Mouse (Mus musculus) hindbrain, embryonic 10.5 days (tissue): ENCODE measurements around the gene Pde4b. TPM values are rescaled to one million over a fixed set of nuclear protein-coding genes. Genes with fewer than 3 reads are reported as not detected.

Experiments used
- DNase-seq: peaks from one replicate; pipeline ENCODE4 v3.0.0-alpha.2; 2017; ENCODE audit warnings: low spot score
- H3K27ac ChIP-seq: fragments of 300-500 bp; sonication (generic); 2 replicates; pipeline ENCODE4 v1.5.1; 2016; ENCODE audit warnings: mild to moderate bottlenecking, moderate library complexity
- H3K27me3 ChIP-seq: fragments of 300-500 bp; sonication (generic); 2 replicates; pipeline ENCODE4 v1.6.1; 2016; ENCODE audit warnings: mild to moderate bottlenecking; ENCODE audit not compliant: poor library complexity, insufficient read depth, severe bottlenecking
- H3K36me3 ChIP-seq: fragments of 300-500 bp; sonication (generic); 2 replicates; pipeline ENCODE4 v1.6.1; 2016; ENCODE audit warnings: mild to moderate bottlenecking, moderate library complexity
- H3K4me1 ChIP-seq: fragments of 300-500 bp; sonication (generic); replicated peaks from 2 replicates; pipeline ENCODE4 v1.6.1; 2016; ENCODE audit warnings: mild to moderate bottlenecking
- H3K4me3 ChIP-seq: fragments of 300-500 bp; sonication (generic); 2 replicates; pipeline ENCODE4 v1.5.1; 2016; ENCODE audit warnings: mild to moderate bottlenecking, moderate library complexity
- H3K9me3 ChIP-seq: fragments of 300-500 bp; sonication (generic); 2 replicates; pipeline ENCODE4 v1.6.1; 2016; ENCODE audit warnings: mild to moderate bottlenecking, moderate library complexity
- WGBS: fragments of 180-500 bp; shearing (Covaris S2); methylation state at CpG from one replicate; pipeline ENCODE4 v1.1.7; 2016; 5-methylcytosine and 5-hydroxymethylcytosine counted together
- polyA plus RNA-seq: library from polyadenylated mRNA; unstranded; fragments of >200 nt; fragmentation: Nextera tagmentation; extraction: Ambion mirVana; gene quantifications from 2 replicates; pipeline ENCODE4 v1.2.1, GENCODE M21; 2016

The Pde4b gene
- polyA plus RNA-seq, 1 experiment from 2014 or later = 6.7 TPM

DNA sequence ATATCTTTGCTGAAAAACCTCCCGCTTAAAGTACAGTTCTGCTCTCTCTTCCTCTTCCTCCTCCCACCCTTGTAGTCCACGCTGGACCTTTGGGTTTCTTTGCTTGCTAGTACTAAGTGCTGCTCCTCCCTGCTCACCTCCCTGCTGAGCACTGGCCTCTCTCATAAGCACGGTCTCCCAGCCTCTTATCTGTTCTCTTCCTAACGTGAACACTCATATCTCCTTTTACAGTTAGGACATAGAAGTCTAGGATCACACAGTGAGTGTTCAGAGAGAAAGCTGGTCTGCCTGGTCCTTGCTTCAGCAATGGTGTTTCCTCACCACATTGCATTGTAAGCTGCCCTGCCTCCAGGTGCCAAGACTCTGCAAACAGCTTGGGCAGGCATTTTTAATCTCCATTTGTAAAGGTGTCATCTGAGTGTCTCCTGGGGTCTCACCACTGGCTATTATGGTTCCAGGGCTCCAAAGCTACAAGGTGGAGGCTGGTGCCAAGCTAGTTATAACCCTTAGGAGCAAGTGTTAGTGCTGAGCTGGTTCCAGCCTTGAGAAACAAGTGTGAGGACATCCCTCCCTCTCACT lies 480.4 kb downstream of the Pde4b start:
- WGBS = 17% methylated on average over 4 of the region's 4 CpGs
- DNase-seq = no peak
- H3K4me1 ChIP-seq = peaks cover 60% of the 10 kb centered on the region

DNA sequence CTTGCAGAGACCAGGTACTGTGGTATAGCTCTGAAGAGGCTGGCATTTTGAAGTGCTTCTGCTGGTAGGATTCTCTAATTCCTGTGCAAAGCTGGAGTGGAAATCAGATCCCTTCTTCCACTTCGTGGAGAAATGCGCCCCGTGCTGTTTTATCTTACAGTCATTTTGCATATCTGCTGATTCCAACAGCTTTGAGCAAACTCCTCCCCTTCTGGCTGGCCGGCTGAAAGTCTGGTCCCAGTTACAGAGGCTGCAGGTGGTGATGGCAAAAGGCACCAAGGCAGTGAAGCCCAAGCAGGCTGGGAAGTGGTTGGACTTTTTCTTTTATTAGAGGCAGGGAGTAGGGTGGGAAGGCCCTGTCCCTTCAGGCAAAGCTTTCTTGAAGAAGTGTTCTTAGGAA lies 481.2 kb downstream of the Pde4b start:
- Histone ChIP-seq H3K4me3 (no peak overlapping the region), H3K4me1 (peaks cover 60% of the 10 kb centered on the region), H3K36me3 (no peaks in the 10 kb centered on the region), H3K27ac (peak overlapping the region; percentile 30; the same call in 1 of the 2 replicates), H3K9me3 (no peaks in the 10 kb centered on the region), H3K27me3 (peaks cover 17% of the 10 kb centered on the region)
- 7% methylated on average over 4 of the region's 4 CpGs for WGBS
- peak; percentile 51 for DNase-seq

More for the DNA sequence above, 480.4 kb downstream of the Pde4b start:
- H3K36me3 ChIP-seq = no peaks in the 10 kb centered on the region
- H3K4me3 ChIP-seq = no peak overlapping the region
- H3K9me3 ChIP-seq = no peaks in the 10 kb centered on the region
- H3K27me3 ChIP-seq = peaks cover 17% of the 10 kb centered on the region
- H3K27ac ChIP-seq = no peak overlapping the region

DNA sequence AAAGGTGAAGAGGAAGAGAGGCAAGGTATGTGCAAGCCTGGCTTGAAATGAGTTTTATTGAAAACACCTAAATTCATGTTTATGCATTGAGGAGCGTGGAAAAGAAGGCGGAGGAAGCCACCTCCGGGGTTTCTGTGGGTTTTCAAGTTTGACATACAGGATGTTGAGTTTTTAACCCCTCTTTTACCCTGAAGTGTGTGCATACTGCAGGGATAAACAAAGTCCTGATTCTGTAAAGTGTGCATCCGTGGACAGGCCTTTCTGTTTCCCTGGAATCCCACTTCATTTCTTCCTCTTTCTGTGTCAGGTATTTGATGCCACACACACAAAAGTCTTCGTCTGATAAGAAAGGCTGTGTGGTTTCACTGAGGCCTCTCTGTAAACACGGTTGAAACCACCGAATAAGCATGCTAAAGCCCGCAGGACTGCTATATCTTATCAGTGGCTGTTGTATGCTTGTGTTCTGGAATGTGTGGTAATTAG lies 481.8 kb downstream of the Pde4b start:
- Histone ChIP-seq H3K27me3 (peaks cover 17% of the 10 kb centered on the region), H3K27ac (peak overlapping the region; percentile 40; the same call in 1 of the 2 replicates), H3K4me1 (peaks cover 61% of the 10 kb centered on the region), H3K4me3 (no peak overlapping the region), H3K9me3 (no peaks in the 10 kb centered on the region), H3K36me3 (no peaks in the 10 kb centered on the region)
- no peak for DNase-seq
- WGBS = 21% methylated on average over 8 of the region's 8 CpGs

DNA sequence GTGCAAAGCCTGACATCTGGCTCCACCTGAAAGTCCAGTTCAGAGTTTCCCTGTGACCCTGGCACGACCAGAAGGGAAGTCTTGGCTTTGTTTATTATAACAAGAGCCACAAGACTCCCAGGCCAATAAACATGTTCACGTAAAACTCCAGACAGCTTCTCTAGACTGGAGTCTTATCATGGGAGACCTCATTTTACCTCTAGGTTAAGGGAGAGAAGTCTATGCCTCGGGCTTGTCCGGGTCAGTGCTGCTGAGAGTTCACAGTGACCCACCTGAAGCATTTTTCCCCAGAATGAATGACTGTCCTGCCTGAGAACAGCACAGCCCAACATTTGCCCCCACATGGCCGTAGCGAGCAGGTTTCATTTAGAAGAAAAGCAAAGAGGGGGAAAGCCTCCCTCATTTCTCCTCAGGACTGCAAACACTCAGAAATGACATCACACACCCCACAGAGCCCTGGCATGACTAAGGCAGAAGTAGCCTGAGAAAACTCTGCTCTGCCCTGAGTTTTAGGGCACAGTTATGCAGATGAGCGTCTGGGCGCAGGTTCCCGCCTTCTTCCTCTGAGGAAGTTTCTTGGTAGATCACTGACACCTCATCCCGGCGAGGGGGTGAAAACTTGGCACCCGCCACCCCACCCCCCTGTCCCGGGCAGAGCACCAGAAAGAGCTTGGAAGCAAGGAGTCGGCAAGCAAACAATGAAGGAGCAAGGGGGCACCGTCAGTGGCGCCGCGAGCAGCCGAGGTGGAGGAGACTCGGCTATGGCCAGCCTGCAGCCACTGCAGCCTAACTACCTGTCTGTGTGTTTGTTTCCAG lies 482.8 kb downstream of the Pde4b start:
- H3K4me1 ChIP-seq = peaks cover 64% of the 10 kb centered on the region
- peak; percentile 63 for DNase-seq
- H3K27ac ChIP-seq = peak overlapping the region; percentile 86
- peak overlapping the region; percentile 65 for H3K4me3 ChIP-seq
- WGBS = under 1% methylated on average over 20 of the region's 20 CpGs
- H3K36me3 ChIP-seq = no peaks in the 10 kb centered on the region
- H3K9me3 ChIP-seq = no peaks in the 10 kb centered on the region
- peaks cover 17% of the 10 kb centered on the region for H3K27me3 ChIP-seq

DNA sequence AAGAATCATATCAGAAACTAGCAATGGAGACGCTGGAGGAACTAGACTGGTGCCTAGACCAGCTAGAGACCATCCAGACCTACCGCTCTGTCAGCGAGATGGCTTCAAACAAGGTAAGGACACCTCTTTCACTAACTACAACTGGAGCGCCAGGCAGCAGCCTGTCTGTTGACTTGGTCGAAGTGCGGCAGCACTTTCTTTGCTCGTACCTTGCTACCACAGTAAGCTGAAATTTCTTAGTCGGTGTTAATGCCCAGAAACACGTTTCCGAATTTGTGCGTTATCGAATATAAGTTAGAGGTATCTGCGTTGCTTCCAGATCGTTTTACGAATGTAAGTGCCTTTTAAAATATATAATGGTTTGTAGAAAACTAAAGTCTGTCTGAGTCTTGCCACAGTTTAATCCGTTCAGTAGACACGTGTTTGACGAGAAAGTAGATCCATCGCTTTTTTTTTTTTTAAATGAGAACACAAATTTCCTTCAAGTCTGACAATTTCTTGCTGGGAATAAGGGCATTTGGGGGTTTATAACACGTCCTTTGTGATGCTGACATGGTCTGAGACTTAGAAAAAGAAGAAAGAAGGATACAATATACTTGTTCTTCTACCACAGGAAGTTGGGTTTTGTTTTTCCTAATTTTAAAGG lies 483.5 kb downstream of the Pde4b start:
- Histone ChIP-seq H3K27me3 (peaks cover 17% of the 10 kb centered on the region), H3K36me3 (no peaks in the 10 kb centered on the region), H3K9me3 (no peaks in the 10 kb centered on the region), H3K4me1 (peaks cover 60% of the 10 kb centered on the region), H3K27ac (peak overlapping the region; percentile 86), H3K4me3 (peak overlapping the region; percentile 65)
- no peak for DNase-seq
- WGBS = 5% methylated on average over 20 of the region's 20 CpGs

DNA sequence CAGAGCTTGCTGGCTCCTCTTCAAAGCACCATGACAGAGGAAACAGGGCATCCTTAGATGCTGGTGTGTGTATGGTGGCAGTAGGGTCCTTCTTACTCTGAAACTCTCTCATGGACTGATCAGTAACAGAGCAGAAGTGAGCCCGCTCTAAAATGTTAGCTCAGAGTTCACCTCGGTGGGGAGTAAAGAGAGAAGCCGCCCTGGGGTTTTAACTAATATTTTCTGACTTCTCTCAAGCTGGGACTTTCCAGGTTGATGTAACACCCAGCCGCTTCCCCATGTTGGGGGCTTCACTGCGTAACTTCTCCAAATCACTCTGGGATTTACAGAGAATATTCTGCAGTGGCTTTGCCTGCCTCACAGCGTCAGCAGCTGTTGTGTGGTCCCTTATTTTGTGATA lies 484.7 kb downstream of the Pde4b start:
- Histone ChIP-seq H3K27ac (no peak overlapping the region), H3K4me1 (peaks cover 48% of the 10 kb centered on the region), H3K9me3 (no peaks in the 10 kb centered on the region), H3K27me3 (peaks cover 17% of the 10 kb centered on the region), H3K36me3 (no peaks in the 10 kb centered on the region), H3K4me3 (no peak overlapping the region)
- 76% methylated on average over 6 of the region's 6 CpGs for WGBS
- DNase-seq = no peak

DNA sequence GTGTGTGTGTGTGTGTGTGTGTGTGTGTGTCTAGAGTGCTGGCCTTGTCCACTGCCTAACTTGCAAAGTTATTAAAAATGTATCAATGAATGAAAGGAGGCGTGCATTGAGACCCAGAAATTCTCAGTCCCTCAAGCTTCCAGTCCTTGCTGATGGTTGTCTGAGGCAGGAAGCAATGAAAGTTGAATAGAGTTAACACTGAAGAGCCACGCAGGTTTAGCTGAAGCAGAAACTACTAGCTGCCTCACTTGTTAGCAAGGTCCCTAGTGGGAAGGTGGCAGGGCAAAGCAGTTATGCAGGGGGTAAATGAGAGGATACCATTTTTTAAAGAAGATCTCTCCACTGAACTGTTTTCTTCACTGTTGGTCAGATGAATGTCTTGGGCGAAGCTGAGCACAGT lies 485.2 kb downstream of the Pde4b start:
- H3K9me3 ChIP-seq = no peaks in the 10 kb centered on the region
- peaks cover 43% of the 10 kb centered on the region for H3K4me1 ChIP-seq
- H3K27ac ChIP-seq = no peak overlapping the region
- DNase-seq = no peak
- H3K36me3 ChIP-seq = no peaks in the 10 kb centered on the region
- no peak overlapping the region for H3K4me3 ChIP-seq
- WGBS = 81% methylated on average over 3 of the region's 3 CpGs
- H3K27me3 ChIP-seq = peaks cover 17% of the 10 kb centered on the region

DNA sequence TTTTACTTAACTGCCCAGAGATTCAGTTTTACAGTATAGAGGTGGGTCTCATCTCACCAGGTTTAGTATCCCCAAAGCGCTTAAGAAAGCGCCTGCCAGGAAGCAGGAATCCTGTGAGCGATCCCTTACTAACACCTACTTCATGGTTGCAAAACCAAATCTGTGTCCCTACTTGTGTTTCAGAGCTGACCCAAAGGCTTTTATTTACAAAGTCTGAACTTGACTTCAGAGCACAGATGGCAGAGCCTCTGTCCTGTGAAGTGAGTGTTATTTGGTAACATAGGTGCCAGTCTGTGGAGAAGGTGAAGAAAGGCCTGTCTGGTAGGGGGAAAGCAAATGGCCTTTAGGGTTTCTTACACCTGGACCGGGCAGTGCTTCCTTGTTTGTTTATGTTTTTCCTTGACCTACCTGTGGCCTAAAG lies 486.0 kb downstream of the Pde4b start:
- Histone ChIP-seq H3K4me3 (no peak overlapping the region), H3K27ac (no peak overlapping the region), H3K27me3 (peaks cover 17% of the 10 kb centered on the region), H3K9me3 (no peaks in the 10 kb centered on the region), H3K4me1 (peaks cover 37% of the 10 kb centered on the region), H3K36me3 (no peaks in the 10 kb centered on the region)
- 87% methylated on average over 4 of the region's 4 CpGs for WGBS
- DNase-seq = no peak

DNA sequence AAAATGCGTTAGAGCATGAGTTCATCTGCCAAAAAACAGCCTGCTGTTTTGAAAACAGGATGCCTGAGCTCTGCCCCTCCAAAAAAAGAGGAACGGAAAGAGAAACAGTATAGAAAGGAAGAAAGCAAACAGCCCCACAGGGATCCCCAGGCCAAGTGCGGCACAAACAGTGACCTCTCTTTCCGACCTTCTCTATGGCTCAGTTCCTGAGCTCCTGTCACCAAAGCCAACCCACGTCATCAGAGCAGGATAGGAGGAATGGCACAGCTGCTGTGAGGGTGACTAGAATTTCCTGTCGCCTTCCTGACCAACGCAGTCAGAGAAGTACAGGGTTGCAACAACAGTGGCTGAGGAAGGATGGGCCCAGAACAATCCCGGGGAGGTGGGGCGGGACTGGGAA lies 486.9 kb downstream of the Pde4b start:
- WGBS = 48% methylated on average over 9 of the region's 9 CpGs
- DNase-seq = no peak
- Histone ChIP-seq H3K27me3 (peaks cover 16% of the 10 kb centered on the region), H3K27ac (no peak overlapping the region), H3K9me3 (no peaks in the 10 kb centered on the region), H3K4me1 (peaks cover 29% of the 10 kb centered on the region), H3K36me3 (no peaks in the 10 kb centered on the region), H3K4me3 (no peak overlapping the region)

DNA sequence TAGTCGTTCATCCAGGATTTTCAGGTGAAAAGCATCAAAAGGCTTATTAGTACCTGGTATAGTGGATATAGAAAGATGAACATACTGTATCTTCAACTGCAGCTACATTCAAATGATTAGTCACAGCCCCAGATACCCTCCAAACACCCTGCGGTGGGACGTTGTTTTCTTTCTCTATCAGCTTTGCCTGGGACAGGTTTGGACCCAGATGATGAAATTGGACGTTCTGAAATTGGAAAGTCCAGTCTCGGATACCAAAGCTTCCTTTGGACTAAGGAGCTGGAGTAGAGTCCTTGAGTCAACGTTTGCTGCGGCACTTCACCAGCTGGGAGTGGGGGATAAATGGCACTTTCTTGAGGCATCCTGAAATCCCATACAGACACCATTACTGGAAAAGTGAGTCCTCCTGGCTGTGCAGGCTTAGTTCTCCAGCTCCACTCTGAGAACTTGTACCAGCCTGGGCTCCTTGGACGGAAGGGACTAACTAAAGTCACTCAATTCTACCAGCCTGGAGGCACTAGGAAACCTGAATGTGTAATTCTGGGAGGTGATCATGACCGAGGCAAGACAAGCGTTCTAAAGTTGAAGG lies 487.4 kb downstream of the Pde4b start:
- no peak overlapping the region for H3K27ac ChIP-seq
- H3K36me3 ChIP-seq = no peaks in the 10 kb centered on the region
- WGBS = 86% methylated on average over 10 of the region's 10 CpGs
- no peak overlapping the region for H3K4me3 ChIP-seq
- peaks cover 13% of the 10 kb centered on the region for H3K27me3 ChIP-seq
- H3K9me3 ChIP-seq = no peaks in the 10 kb centered on the region
- peaks cover 23% of the 10 kb centered on the region for H3K4me1 ChIP-seq
- no peak for DNase-seq

DNA sequence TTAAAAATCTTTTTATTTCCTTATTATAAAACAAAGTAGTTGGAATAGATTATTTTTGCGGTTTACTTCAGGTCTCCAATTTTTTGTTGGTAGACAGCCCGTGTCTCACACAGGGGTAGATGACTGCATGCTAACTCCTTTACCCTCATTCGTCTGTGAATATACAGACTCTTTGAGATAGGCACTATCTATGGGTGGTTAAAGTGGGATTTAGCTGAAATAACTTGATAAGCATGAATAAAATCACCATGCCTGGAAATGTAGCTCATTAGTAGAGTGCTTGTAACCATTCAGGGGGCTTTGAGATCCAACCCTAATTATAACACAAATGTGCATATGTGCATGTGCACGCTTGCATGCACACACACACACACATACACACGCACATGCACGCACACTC lies 488.8 kb downstream of the Pde4b start:
- Histone ChIP-seq H3K36me3 (no peaks in the 10 kb centered on the region), H3K4me3 (no peak overlapping the region), H3K27ac (no peak overlapping the region), H3K4me1 (peaks cover 11% of the 10 kb centered on the region), H3K27me3 (peaks cover 13% of the 10 kb centered on the region), H3K9me3 (no peaks in the 10 kb centered on the region)
- WGBS = 93% methylated on average over 6 of the region's 6 CpGs
- no peak for DNase-seq

DNA sequence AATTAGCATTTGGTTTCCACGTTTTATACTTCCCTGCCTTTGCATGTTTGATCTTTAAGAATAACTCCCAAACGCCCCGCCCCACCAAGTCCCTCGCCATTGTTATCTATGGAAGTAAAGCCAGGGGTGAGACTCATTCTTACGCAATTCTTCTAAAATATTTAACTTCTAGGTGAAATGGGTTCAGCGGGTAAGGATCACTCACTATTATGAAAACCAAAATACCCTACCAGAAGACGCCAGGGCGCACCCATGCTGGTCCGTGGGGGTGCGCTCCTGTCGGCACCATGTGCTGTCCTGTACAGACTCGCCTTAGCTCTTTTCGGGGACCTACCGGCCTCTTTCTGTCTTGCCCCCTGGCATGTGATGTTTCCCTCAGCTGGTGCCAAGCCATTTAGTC lies 490.3 kb downstream of the Pde4b start:
- WGBS = 88% methylated on average over 14 of the region's 14 CpGs
- Histone ChIP-seq H3K27ac (no peak overlapping the region), H3K4me1 (peaks cover 4% of the 10 kb centered on the region), H3K4me3 (no peak overlapping the region), H3K9me3 (no peaks in the 10 kb centered on the region), H3K27me3 (no peaks in the 10 kb centered on the region), H3K36me3 (no peaks in the 10 kb centered on the region)
- no peak for DNase-seq

DNA sequence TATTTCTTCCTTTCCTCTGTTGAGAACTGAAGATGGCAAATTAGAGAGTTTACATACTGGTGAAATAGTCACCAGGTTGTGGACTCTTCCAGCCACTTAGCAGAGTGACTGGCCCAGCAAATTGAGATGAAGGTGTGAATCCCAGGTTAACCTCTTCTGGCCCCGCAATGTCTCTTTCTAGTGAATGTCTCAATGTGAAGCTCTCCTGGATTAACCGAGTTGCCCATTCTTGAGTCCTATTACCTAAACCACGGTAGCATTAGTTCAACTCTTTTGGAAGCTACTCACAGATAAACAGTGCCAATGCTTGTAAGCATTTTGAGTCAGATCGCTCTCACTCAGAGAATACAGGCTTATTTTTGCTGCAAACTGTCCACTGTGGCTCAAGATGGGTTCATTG lies 491.7 kb downstream of the Pde4b start:
- no peak overlapping the region for H3K27ac ChIP-seq
- H3K36me3 ChIP-seq = no peaks in the 10 kb centered on the region
- no peak for DNase-seq
- no peaks in the 10 kb centered on the region for H3K27me3 ChIP-seq
- 90% methylated on average over 4 of the region's 4 CpGs for WGBS
- H3K4me3 ChIP-seq = no peak overlapping the region
- H3K9me3 ChIP-seq = no peaks in the 10 kb centered on the region
- peaks cover 4% of the 10 kb centered on the region for H3K4me1 ChIP-seq
